Mouse (Mus musculus): Measurements from ENCODE around the gene Ms4a2. TPM values are rescaled to one million over a fixed set of nuclear protein-coding genes. Genes with fewer than 3 reads are reported as not detected.
A peak's percentile ranks its signal among the peaks of the same experiment; 100 is the strongest.

Ms4a2 gene
- not detected for total RNA-seq (2021)

- no peak for DNase-seq (ENCODE audit: low spot score in 2 of 2)
- intact Hi-C loops (cut with DNase I): no loop called here
Measured at GRCm38 (mm10) chr19:11623551-11623950, at the start of gene Ms4a2. Ms4a2 (minus strand) TSS chr19:11623719.

- no peak for DNase-seq (ENCODE audit: low spot score in 2 of 2)
- intact Hi-C loops (cut with DNase I): no loop called here
Measured at GRCm38 (mm10) chr19:11661562-11661961, 38.0 kb upstream of the Ms4a2 start.

DNA sequence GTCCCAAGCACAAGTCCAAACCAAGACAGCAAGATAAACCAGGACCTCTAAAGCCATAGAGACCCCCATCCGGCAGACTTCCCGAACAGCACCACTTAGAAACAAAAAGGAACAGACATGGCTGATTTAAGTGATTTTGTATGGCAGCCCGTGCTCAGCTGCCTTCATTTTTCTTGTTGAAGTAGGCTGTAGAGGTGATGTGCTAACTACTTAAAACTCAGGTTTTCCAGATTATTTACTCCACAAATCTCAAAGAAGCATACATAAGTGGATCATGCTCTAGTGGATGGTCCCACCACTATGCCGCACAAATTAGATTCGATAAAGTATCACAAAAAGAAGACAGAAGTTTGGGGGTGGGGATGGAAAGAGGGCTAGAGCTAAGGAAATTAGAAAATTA, 36.9 kb upstream of the Ms4a2 start, which contains the start of gene Oosp2:
Gene Oosp2 (minus strand): TSS at position 101 of the 400 bp plus-strand sequence.
- intact Hi-C loops (cut with DNase I): no loop called here
- no peak for DNase-seq (ENCODE audit: low spot score in 2 of 2)

DNA sequence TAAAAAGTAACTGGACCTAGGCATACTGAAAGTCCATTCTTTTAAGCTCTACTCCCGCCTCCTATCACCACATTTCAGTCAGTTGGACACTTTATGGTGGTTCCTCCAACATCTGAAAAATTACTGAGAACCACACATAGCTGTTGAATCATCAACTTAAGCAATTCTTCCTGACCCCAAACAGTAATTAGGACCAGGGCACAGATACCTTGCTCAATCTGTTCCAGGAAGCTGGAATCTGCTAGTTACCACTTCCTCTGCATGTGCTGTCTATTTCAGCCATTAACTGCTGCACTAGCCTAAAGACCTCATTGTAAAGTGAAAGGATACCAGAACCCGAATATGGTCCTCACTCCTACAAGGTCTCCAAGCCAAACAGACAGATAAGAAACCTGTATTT, 35.6 kb upstream of the Ms4a2 start:
- intact Hi-C loops (cut with DNase I): no loop called here
- DNase-seq (ENCODE audit: low spot score in 2 of 2): no peak

GRCm38 (mm10) chr19:11649564-11649963, 26.0 kb upstream of the Ms4a2 start:
- DNase-seq (ENCODE audit: low spot score in 2 of 2): no peak
- intact Hi-C loops (cut with DNase I): no loop called here

DNA sequence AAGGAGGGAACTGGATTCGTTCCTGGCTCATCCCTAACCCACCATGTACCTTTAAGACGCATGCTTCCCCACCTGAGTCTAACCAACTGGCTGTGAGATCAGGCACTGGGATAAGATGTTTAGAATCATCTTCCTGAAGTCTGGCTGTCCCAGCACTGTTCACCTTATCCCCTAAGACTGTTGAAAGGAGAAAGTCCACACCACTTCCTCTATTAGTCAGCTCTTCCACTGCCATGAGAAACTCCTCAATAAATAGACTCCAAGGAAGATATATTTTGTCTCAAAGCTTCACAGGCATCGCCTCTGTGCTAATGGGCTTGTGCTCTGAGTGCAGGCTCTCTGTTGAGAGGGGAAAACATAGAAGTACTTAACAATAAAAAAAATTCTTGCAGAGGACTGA, 22.6 kb upstream of the Ms4a2 start:
- no peak for DNase-seq (ENCODE audit: low spot score in 2 of 2)
- intact Hi-C loops (cut with DNase I): no loop called here

DNA sequence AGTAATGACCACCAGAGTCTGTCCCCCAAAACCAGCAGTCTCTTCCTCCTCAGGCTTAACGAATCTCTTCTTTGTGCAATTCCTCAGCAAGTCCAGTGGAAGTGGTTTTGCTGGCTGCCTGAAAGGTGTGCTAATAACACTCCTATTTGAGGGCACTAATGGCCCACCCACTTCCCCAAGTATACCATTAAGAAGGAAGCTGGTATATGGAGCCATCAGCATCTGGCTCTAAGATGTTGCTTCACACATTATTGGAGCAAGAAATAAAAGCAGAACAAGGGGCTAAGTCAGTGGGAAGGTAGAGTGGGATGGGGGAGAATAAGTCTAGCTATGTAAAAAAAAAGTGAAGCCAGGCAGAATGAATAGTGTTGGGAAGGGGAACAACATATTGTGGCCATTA, 17.2 kb upstream of the Ms4a2 start, which contains the start of gene Ms4a3:
Gene Ms4a3 (minus strand): TSS at position 120 of the 400 bp plus-strand sequence.
- intact Hi-C loops (cut with DNase I): no loop called here

GRCm38 (mm10) chr19:11639038-11639437, 15.5 kb upstream of the Ms4a2 start:
- DNase-seq (ENCODE audit: low spot score in 2 of 2): no peak
- intact Hi-C loops (cut with DNase I): no loop called here

More for the DNA sequence above, 17.2 kb upstream of the Ms4a2 start, which contains the start of gene Ms4a3:
- DNase-seq (ENCODE audit: low spot score in 2 of 2): no peak

DNA sequence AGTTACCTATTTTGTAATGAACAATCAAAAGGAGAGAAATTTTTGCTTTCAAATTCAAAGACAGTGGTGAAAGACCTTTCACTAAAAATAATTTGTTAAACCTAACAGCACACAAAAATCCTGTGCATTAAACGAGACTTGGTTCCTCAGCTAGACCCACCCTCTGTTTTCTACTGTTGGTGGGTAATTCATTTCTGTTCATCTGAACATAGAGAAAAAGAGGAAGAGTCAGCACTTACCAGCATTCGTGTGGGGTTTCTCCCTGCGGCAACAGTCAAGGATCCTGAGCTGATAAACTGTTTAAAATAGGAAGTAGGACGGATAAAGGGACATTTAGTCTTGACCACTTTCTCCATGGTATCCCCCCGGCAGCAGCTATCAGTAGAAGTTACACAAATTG, 12.1 kb upstream of the Ms4a2 start:
- DNase-seq (ENCODE audit: low spot score in 2 of 2): no peak
- intact Hi-C loops (cut with DNase I): no loop called here

- DNase-seq (ENCODE audit: low spot score in 2 of 2): no peak
- intact Hi-C loops (cut with DNase I): no loop called here
Measured at GRCm38 (mm10) chr19:11634330-11634729, 10.8 kb upstream of the Ms4a2 start.

DNA sequence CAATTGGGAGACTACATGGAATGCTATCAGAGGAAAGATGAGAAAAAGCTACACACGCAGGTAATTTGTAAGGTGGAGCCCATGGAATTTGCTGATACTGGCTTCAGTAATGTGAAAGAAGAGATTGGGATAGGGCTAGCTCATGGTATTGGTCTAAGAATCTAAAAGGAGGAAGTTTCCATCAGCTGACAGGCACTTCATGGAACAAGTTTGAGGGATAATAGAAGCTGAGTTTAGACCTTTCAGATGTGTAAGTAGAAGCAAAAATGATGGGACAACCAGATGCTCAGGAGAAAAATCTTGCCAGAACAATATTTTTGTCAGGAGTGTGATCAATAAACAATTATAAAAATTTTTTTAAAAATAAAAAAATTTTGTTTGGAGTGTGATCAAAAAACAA, 10.2 kb upstream of the Ms4a2 start:
- intact Hi-C loops (cut with DNase I): no loop called here

DNA sequence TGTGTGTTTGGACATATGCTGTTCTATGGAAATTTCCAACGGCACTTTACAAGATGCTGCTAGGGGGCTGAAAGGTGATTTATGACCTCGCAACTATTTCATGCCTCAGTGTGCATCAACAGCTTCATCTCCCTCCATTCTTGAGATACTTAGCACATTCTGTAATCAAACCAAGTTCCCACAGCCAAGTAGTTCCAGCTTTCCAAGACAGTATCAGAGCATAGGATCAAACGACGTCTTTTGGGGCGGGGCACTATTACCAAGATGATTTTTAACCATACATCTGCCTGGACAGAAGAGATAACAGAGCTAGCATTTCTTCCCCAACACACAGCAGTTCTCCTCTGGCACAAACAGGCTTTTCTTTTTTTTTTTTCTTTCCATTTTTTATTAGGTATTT, 1.7 kb upstream of the Ms4a2 start:
- intact Hi-C loops (cut with DNase I): no loop called here
- no peak for DNase-seq (ENCODE audit: low spot score in 2 of 2)

More for the DNA sequence above, 10.2 kb upstream of the Ms4a2 start:
- DNase-seq (ENCODE audit: low spot score in 2 of 2): no peak

DNA sequence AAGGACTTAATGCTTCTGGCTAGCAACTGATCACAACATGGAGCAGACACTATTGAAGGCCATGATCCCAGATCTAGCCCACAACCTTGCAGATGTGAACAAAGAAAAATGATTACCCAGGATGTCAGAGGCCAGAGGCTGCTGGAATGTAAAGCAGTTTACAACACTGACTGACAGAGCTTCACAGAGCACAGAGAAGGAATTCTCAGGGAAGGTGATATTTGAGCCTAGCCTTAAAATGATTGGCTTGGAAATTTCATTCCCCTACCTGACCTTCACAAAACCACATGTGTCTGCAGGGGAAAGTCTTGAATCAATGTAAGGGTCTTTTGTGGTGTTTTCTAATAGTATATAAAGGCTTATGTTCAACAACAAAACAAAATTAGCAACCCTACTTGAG, 1.3 kb upstream of the Ms4a2 start:
- DNase-seq (ENCODE audit: low spot score in 2 of 2): no peak
- intact Hi-C loops (cut with DNase I): no loop called here

DNA sequence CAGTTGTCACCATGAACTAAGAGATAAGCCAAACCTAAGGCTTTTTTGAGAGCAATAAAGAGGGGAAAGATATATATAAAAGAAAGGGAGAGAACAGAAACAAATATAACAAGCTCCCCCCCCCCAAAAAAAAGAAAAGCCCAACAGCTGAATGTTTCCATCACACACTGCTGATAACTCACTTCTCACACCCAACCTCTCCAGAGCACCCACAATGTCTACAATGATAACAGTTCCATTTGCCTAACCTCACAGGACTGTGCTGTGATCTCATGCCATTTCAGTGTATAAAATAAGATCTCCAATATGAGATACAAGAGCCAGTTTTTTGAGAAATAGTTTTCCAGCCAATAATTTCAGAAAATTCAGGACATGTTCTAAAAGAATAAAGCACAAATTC, 5.5 kb downstream of the Ms4a2 start:
- DNase-seq (ENCODE audit: low spot score in 2 of 2): no peak
- intact Hi-C loops (cut with DNase I): no loop called here

DNA sequence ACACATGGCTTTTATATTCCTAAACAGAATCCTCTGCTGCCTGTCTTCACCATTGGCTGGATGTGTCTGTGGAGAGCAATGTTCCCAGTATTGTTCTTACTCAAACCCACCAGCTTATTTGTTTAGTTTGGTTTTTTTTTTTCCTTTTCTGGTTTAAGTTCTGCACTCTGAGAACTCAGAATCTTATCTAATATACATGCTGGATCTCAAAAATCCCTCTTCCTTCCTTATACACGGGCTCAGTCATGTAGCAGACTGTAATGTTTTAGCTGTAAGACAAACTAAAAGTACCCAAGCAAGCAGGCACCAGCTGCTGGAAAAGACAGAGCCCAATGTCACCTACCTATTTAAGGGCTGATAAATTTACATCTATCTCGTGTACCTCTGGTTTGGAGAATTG, 8.7 kb downstream of the Ms4a2 start:
- intact Hi-C loops (cut with DNase I): no loop called here
- no peak for DNase-seq (ENCODE audit: low spot score in 2 of 2)

GRCm38 (mm10) chr19:11613776-11614443, 9.6 kb downstream of the Ms4a2 start:
- no peak for DNase-seq (ENCODE audit: low spot score in 2 of 2)
- intact Hi-C loops (cut with DNase I): no loop called here

DNA sequence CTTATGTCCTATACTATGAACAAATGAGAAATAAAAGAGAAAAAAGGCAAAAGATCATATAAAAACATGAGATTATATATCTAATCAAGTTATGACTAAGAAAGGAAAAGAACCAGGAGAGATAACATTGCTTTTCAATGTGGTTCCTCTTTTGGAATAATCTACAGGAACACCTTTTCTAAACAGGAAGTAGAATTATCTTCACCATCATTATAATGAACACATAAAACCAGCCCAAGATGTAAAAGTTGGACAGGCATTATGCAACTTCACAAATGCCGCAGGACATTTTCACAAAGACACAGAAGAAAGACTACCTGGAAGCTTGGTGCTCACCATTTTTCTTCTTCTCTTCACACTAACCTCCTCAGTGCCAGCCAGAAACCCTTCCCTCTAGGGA, 10.4 kb downstream of the Ms4a2 start:
- DNase-seq (ENCODE audit: low spot score in 2 of 2): no peak
- intact Hi-C loops (cut with DNase I): no loop called here

GRCm38 (mm10) chr19:11612293-11612692, 11.2 kb downstream of the Ms4a2 start:
- intact Hi-C loops (cut with DNase I): no loop called here
- DNase-seq (ENCODE audit: low spot score in 2 of 2): no peak

GRCm38 (mm10) chr19:11611541-11611945, 12.0 kb downstream of the Ms4a2 start:
- intact Hi-C loops (cut with DNase I): loop anchor here (1.0 kb wide), 1 partner anchor 157 kb away; no protein-coding TSS in a partner anchor
- DNase-seq (ENCODE audit: low spot score in 2 of 2): peak; percentile 41 to 65

DNA sequence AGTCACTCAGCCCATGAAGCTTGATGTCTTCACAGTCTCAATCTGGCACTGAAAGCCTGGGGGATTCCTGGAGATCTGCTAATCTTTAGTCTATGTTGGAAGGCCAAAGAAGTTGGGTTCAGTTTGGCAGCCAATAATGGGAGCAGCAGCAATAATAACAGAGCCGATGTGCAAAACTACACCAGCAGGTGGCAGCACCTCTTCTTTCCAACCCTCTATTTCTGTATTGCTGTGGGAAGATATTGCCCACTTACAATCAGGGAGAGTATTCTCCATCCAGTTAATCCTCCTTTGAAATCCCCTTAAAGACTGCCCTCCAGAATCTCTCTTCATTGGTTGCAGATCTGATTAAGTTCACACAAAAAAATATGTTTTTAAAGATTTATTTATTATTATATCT, 15.3 kb downstream of the Ms4a2 start:
- intact Hi-C loops (cut with DNase I): no loop called here
- DNase-seq (ENCODE audit: low spot score in 2 of 2): peak; percentile 21 to 34

GRCm38 (mm10) chr19:11604603-11605002, 18.9 kb downstream of the Ms4a2 start, which contains the start of gene Ms4a6d:
Ms4a6d (minus strand) TSS chr19:11604849.
- no peak for DNase-seq (ENCODE audit: low spot score in 2 of 2)
- intact Hi-C loops (cut with DNase I): loop anchor here (5.0 kb wide), 1 partner anchor 252 kb away; no protein-coding TSS in a partner anchor
